Mouse (Mus musculus): ENCODE data around the gene Cog1. TPM values are rescaled to one million over a fixed set of nuclear protein-coding genes. Genes with fewer than 3 reads are reported as not detected.

The Cog1 gene
- polyA plus RNA-seq, 1 experiment: 37.7 TPM

GRCm38 (mm10) chr11:113660940-113661339 is 12.0 kb downstream of the Cog1 start:
- DNase-seq (ENCODE audit: low read depth, low spot score): no peak
- WGBS: 91% methylated on average over 11 of the region's 11 CpGs

GRCm38 (mm10) chr11:113661835-113662351 is 12.9 kb downstream of the Cog1 start:
- DNase-seq (ENCODE audit: low read depth, low spot score): no peak
- 89% methylated on average over 18 of the region's 18 CpGs for WGBS

- 65% methylated on average over 2 of the region's 2 CpGs for WGBS
- no peak for DNase-seq (ENCODE audit: low read depth, low spot score)
Measured at GRCm38 (mm10) chr11:113664279-113664678, 15.3 kb downstream of the Cog1 start.

- 42% methylated on average over 6 of the region's 6 CpGs for WGBS
- DNase-seq (ENCODE audit: low read depth, low spot score): no peak
Measured at GRCm38 (mm10) chr11:113666205-113666604, 17.2 kb downstream of the Cog1 start.

GRCm38 (mm10) chr11:113666648-113667047 is 17.7 kb downstream of the Cog1 start:
- WGBS: 23% methylated on average over 10 of the region's 10 CpGs
- DNase-seq (ENCODE audit: low read depth, low spot score): no peak

GRCm38 (mm10) chr11:113667122-113667521 is 18.2 kb downstream of the Cog1 start:
- WGBS: 14% methylated on average over 2 of the region's 2 CpGs
- peak; percentile 63 for DNase-seq (ENCODE audit: low read depth, low spot score)

GRCm38 (mm10) chr11:113667704-113668103 is 18.7 kb downstream of the Cog1 start:
- 29% methylated on average over 4 of the region's 4 CpGs for WGBS
- no peak for DNase-seq (ENCODE audit: low read depth, low spot score)

- 66% methylated on average over 5 of the region's 5 CpGs for WGBS
- no peak for DNase-seq (ENCODE audit: low read depth, low spot score)
Measured at GRCm38 (mm10) chr11:113668857-113669256, 19.9 kb downstream of the Cog1 start.

- WGBS: 56% methylated on average over 4 of the region's 4 CpGs
- DNase-seq (ENCODE audit: low read depth, low spot score): no peak
Measured at GRCm38 (mm10) chr11:113669711-113670110, 20.7 kb downstream of the Cog1 start.

- 81% methylated on average over 4 of the region's 4 CpGs for WGBS
- no peak for DNase-seq (ENCODE audit: low read depth, low spot score)
Measured at GRCm38 (mm10) chr11:113673614-113674013, 24.6 kb downstream of the Cog1 start.

- WGBS: 89% methylated on average over 5 of the region's 5 CpGs
- DNase-seq (ENCODE audit: low read depth, low spot score): no peak
Measured at GRCm38 (mm10) chr11:113674595-113674994, 25.6 kb downstream of the Cog1 start.

GRCm38 (mm10) chr11:113676847-113677246 is 27.9 kb downstream of the Cog1 start:
- no peak for DNase-seq (ENCODE audit: low read depth, low spot score)
- WGBS: 49% methylated on average over 2 of the region's 2 CpGs

- no peak for DNase-seq (ENCODE audit: low read depth, low spot score)
- WGBS: 96% methylated on average over 2 of the region's 2 CpGs
Measured at GRCm38 (mm10) chr11:113677378-113677777, 28.4 kb downstream of the Cog1 start.

- 68% methylated on average over 8 of the region's 8 CpGs for WGBS
- no peak for DNase-seq (ENCODE audit: low read depth, low spot score)
Measured at GRCm38 (mm10) chr11:113678373-113678772, 29.4 kb downstream of the Cog1 start.

- DNase-seq (ENCODE audit: low read depth, low spot score): no peak
- WGBS: 79% methylated on average over 2 of the region's 2 CpGs
Measured at GRCm38 (mm10) chr11:113680954-113681353, 32.0 kb downstream of the Cog1 start.

- DNase-seq (ENCODE audit: low read depth, low spot score): no peak
Measured at GRCm38 (mm10) chr11:113681979-113682378, 33.0 kb downstream of the Cog1 start.

- 2% methylated on average over 38 of the region's 38 CpGs for WGBS
- no peak for DNase-seq (ENCODE audit: low read depth, low spot score)
Measured at GRCm38 (mm10) chr11:113682897-113683626, 34.1 kb downstream of the Cog1 start.

GRCm38 (mm10) chr11:113683627-113683956 is 34.6 kb downstream of the Cog1 start:
- 0% methylated on average over 32 of the region's 38 CpGs for WGBS
- no peak for DNase-seq (ENCODE audit: low read depth, low spot score)

GRCm38 (mm10) chr11:113683957-113684706 is 35.2 kb downstream of the Cog1 start, which contains the start of the genes Fam104a and D11Wsu47e:
Gene Fam104a (minus strand): TSS chr11:113684155.
Gene D11Wsu47e (plus strand): TSS chr11:113684412.
- WGBS: under 1% methylated on average over 73 of the region's 73 CpGs
- DNase-seq (ENCODE audit: low read depth, low spot score): peak; percentile 85

- 41% methylated on average over 25 of the region's 25 CpGs for WGBS
- DNase-seq (ENCODE audit: low read depth, low spot score): no peak
Measured at GRCm38 (mm10) chr11:113684707-113685426, 35.9 kb downstream of the Cog1 start.

All from large intestine, adult 2 months (tissue).